Mouse (Mus musculus) ovary, postnatal 36 days (tissue): ENCODE data around the gene Wdr90.

Experiments
- DNase-seq: peaks from one replicate; pipeline ENCODE4 v3.0.0; 2022; ENCODE audit warnings: low spot score, mixed read lengths

Gene Wdr90

DNA sequence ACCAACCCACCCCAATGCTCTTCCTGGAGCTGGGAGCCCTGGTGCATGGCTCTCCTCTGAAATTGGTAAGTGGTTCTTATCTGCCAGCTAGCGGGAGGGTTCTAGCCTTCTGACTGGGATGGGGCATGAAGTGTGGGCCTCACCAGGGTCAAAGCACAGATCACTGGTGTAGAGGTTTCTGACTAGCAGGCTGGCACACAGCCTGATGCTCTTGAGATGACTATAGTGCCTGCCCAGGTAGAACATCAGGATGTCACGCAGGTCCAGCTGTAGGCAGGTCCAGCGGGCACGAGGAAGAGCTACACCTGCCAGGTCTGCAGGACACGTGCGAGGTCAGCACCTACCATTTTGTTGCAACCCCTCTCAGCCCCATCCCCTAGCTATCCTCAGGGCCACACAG is 1.1 kb downstream of the Wdr90 start:
- DNase-seq = no peak

DNA sequence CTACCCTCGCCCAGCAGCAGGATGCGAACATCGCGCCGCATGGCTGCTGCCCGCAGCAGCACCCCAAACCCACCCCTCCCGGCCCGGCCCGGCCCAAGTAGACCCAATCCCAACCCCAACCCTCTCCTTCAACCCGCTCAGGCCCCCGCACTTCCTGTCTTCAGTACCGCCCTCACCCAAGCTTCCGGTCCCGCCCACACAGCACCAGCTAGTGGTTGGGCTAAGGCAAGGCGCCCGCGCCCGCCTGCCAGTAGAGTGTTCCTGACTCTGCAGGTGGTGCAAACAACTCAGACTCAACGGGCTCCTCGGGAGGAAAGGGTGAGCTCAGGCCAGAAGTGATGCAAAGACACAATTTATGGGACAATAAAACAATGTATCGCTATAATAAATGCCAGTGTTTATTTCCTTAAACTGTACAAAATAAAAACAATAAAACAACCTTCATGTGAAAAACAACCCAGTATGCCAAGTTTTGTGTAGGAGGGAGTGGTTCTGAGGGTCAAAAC is 16.9 kb downstream of the Wdr90 start, which contains the start of gene Rhot2:
Gene Rhot2 (minus strand): TSS at position 456 of the 506 bp plus-strand sequence.
- peak; percentile 94 for DNase-seq

DNA sequence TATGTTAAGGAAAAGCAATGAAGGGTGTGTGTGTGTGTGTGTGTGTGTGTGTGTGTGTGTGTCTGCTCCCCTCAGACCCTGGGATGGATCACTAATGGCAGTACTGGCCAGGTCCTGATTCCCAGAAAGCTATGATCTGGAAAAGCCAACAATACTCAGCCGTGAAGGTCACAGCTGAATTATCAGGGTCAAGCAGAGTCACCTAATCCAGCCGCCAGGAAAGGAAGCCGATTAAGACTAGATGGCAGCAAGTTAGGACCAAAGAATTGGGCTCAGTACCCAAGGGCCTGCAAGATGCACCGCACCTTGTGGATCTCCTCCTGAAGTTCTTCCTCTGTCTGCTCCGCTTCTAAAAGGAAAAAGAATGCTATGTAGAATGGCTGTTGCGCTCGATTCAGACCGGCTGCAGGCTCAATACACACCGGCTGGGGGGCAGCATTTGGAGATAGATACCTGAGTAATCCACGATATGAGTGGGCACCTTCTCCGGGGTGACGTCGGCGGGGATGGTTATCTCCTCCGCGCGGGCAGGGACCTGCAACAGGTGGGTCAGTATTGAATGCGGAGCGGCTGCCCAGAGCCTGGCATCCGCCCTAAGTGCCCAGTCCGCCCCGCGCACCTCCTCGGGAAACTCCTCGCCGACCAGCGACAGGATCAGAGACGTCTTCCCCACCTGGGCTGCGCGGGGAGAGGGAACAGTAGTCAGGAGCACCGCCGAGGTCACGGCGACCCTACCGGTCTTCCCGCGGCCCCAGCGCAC is 17.5 kb downstream of the Wdr90 start:
- no peak for DNase-seq

DNA sequence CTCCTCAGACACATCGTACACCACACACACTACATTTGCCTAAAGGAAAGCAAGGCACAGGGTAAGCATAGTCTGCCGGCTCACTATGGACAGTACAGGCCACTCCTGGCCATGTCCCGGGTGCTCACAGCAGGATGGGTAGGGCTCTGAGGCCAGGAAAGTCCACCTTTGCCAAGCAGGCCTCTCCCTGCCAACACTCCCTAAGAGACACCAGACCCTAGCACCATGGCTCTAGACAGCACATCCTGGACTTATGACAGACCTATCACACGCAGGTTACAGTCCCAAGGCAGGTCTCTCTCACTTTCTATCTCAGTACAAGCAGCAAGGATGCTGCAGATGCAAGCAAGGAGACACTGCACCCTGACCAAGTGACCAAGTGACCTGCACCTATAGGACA is 18.2 kb downstream of the Wdr90 start:
- no peak for DNase-seq

GRCm38 (mm10) chr17:25842509-25842908 is 18.8 kb downstream of the Wdr90 start:
- no peak for DNase-seq

GRCm38 (mm10) chr17:25841117-25841880 is 20.0 kb downstream of the Wdr90 start, which contains the start of gene Gm20683:
Gene Gm20683, minus strand, starts transcription at chr17:25841763.
- no peak for DNase-seq

DNA sequence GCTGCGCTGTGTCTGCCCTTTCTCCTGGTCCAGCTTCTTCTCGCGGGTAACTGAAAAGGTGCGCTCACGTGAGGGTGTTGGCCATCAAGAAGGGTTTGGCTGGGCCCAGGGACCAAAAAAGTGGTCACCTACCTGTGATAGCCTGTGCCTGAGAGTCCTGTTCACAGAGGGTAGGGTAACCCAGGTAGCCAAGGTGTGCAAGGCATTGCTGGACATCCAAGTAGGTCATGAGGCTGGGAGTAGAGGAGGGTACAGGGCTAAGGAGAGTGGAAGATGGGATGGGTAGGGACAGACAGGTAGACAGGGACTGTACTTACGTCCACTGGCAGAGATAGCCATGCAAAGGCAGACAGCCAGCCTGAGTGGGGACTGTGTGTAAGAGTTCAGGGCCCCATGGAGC is 20.8 kb downstream of the Wdr90 start:
- no peak for DNase-seq

DNA sequence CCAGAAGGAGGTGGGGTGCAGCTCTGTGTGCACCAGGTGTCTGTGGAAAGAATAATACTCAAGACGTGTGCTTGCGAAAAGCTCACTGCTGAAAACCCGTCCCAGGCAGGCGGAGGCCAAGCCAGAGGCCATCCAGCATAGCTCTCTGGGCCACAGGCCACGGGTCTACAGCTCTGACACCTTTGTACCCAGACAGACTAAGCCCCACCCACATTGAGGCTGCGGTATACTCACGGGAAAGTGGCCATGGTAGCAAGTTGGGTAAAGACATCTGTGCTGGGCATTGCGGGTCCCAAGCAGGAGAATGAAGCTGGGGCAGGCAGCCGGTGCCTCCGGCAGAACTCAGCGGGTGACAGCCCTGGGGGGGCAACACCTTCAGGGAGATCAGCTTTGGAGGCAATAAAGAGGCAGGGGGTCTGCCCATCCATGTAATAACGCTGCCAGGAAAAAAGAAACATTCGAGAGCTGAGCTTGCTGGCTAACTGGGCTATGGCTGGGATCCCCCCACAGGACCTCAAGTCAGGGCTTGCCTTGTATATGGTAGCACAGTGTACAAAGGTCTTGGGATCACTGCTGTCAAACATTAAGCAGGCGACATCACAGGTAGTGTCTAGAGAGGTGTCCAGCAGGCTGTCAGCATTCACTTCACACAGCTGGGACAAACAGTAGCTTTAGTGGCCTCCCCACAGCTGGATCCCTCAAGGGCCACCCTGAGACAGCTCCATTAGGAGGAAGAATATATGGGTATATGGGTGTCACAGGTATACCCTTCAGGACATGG is 21.7 kb downstream of the Wdr90 start:
- no peak for DNase-seq

- no peak for DNase-seq
Observed at GRCm38 (mm10) chr17:25838904-25839303, 22.4 kb downstream of the Wdr90 start.

DNA sequence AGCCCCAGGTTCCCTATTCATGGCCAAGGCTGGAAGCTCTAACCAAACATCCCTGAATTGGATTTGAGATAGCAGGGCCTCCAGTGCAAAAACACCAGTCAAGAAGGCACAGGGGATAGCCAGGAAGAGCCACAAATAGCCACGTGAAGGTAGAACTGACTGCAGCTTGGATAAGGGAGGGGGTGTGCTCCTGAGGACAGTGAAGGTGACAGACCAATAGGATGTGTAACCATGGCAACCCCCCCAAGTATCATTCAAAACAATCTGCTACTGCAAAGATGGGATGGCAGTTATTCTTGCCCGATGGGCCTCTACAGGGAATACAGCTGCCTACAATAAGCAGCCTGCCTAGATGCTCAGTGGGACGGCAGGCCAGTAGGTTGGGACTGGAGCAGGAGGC is 23.8 kb downstream of the Wdr90 start:
- DNase-seq = no peak

GRCm38 (mm10) chr17:25837076-25837410 is 24.3 kb downstream of the Wdr90 start, which contains the start of gene Rhbdl1:
Gene Rhbdl1, minus strand, starts transcription at chr17:25837295.
- peak; percentile 81 for DNase-seq

DNA sequence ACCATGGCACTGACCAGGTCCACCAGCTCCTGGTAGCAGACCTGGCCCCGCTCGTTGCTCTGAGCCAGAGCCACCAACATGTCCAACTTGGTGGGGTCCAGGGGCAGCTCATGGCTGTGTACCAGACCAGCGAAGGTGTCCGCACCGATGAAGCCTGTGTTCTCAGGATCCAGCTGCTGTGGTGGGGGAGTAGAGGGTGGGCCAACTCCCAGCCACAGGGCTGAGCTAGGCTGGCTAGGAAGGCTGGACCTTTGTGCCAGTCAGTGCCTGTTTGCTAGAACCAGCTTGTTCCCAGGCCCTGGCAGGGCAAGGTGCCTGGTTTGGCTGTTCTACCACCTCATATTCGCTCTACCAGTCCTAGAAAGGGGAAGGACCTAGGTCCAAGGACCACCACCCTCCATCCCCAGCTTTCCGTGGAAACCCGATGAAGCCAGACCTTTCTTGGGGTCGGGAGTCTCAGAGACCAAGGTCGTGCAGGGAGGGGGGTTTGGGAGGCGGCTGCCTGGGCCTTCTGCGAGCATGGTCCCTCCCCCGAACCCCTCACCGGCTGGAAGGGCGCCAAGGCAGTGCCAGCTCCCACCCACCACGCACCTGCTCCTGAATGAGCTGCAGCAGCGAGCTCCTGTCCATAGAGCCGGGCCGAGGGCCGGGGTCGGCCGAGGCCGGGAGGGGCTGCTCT is 24.8 kb downstream of the Wdr90 start:
- DNase-seq = peak; percentile 46

DNA sequence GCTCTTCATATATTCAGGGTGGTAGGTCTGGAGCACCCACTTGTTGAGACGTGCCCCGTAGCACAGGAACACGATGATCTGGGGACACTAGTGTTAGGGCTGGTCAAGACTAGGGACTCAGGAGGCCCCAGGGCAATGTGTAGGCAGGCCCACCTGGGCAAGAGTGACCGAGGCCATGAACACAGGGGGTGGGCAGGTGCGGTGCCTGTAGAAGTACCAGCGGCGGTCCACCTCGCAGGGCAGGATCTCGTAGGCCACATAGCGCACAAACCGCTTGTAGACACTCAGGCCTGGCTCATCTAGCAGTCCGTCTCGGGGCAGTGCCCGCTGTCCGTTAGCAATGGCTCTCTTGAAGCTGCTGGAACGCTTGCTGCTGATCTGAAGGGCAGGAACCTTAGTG is 25.5 kb downstream of the Wdr90 start:
- no peak for DNase-seq

DNA sequence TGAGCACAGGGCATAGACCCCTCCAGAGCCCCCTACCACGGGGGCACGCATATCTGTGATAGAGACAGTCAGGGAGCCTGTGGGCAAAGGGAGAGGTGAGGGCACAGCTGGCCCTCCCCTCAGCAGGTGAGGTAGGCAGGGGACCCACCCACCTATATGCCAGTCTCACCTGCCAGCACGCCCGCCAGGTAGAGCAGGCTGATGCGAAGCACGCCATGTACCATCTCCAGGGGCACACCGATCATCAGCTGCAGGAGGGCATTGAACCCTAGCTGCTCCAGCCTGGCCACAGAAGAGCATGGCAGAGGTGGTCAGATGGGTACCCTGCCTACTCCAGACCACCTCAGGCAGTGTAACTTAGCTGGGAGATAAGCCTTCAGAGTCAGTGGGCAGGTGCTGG is 26.0 kb downstream of the Wdr90 start:
- DNase-seq = no peak

DNA sequence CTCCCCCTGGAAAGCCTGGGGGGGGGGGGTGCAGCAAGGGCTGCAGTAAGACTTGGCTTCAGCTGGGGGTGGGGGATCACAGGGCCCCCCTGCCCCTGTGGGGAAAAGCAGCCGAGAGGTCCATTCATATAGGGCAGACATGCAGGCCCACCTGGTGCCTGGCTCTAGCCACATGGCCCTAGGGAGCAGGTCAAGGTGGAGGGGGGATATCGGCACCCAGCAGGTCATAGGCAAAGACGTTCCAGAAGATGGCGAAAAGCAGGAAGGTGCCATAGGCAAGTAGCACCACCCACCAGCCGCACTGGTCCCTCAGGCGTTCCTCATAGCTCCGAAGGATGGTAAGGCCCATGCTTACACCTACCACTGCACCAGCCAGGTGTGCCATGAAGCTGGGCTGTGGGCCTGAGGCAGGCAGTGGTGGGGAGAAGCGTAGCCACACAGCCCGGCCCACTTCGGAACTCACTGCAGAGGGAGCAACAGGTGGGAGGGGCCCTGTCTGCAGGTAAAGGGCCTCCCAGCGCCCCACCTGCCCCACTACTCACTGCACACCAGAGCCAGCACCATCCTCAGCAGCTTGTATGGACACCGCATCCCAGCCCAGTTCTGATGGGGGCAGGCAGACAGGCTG is 26.6 kb downstream of the Wdr90 start:
- DNase-seq = no peak

GRCm38 (mm10) chr17:25833961-25834594 is 27.2 kb downstream of the Wdr90 start:
- no peak for DNase-seq

DNA sequence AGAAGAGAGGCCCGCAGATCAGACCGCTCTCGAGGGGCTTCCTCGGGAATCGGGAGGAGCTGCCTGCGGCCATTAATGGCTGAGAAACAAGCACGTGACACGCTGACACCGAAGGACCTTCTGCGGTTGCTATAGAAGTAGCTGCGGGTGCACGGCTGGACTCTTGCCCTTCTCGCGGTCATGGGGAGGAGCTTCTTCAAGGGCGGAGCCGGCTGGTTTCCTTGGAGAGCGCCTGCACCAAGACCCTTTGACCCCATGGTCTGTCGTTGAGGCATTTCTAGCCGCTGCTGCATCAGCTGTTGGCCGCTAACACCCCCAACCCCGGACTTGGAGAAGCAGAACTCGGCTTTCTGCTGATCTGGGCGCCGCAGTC is 28.0 kb downstream of the Wdr90 start, which contains the start of gene Stub1:
Gene Stub1 (minus strand): TSS at position 114 of the 373 bp plus-strand sequence.
- DNase-seq = peak; percentile 89

GRCm38 (mm10) chr17:25832436-25833290 is 28.6 kb downstream of the Wdr90 start:
- DNase-seq = peak; percentile 99

DNA sequence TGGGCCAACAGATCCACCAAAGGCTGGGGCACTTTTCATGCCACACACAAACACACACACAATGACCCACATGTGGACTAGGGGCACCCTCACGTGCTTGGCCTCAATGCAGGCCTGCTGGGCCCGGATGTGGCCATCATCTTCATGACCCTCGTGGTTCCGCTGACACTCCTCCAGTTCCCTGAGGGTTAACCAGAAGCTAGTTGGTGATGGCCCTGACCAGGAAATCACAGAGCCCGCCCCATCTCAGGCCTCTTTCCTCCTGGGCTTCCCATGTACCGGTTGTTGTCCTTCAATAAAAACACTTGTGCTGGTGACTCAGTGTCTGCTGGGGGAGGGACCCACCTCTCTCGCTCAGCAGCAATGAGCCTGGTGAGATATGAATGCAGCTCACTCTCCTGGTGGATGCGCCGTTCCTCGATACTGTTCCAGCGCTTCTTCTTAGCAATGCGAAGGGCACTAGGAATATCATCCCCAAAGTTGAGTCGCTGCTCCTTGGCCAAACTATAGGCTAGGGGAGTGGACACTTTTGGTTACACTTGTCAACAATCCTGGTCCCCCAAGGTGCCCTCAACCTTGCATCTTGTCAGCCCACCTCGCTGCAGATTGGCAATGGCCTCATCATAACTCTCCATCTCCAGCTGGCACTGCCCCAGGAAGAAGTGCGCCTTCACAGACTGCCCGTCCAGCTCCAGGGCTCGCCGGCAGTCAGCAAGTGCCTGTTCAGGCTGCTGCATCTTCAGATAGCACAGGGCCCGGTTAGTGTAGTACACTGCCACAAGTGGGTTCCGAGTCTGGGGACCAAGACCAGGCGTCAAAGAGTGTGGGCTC is 29.6 kb downstream of the Wdr90 start:
- DNase-seq = peak; percentile 48
